Mouse (Mus musculus) lung, postnatal 0 days (tissue): ENCODE measurements around the gene Dock9.

Experiments
- CTCF ChIP-seq: IDR thresholded peaks from 2 replicates; pipeline ENCODE4 v1.5.1; 2016; ENCODE audit warnings: antibody characterized with exemption, mild to moderate bottlenecking
- EP300 ChIP-seq: IDR thresholded peaks from 2 replicates; pipeline ENCODE4 v1.6.1; 2016; ENCODE audit warnings: antibody characterized with exemption, mild to moderate bottlenecking, control low read depth

DNA sequence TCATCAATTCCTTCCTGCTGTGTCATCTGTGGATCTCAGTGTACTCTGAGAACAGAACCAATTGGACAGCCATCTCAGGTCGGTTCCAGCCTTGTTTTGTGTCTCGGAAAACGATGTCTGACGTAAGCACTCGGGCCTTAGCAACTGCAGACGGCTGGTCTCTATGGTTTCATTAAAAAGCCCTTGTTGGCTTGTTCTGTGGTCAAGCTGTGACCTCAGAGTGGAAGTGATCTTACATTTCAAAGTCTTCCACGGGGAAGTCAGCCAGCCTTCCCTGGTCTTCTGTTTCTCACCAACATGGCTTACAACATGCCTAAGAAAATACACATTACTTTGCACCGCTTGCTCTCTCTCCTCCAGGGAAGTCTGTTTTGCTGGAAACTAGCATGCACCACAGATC lies 42.6 kb upstream of the Dock9 start:
- TF ChIP-seq CTCF: no peak
- no peak for TF ChIP-seq EP300
